Comparison of ENCODE assay signal across 8 mouse cellular contexts in the genomic region with DNA sequence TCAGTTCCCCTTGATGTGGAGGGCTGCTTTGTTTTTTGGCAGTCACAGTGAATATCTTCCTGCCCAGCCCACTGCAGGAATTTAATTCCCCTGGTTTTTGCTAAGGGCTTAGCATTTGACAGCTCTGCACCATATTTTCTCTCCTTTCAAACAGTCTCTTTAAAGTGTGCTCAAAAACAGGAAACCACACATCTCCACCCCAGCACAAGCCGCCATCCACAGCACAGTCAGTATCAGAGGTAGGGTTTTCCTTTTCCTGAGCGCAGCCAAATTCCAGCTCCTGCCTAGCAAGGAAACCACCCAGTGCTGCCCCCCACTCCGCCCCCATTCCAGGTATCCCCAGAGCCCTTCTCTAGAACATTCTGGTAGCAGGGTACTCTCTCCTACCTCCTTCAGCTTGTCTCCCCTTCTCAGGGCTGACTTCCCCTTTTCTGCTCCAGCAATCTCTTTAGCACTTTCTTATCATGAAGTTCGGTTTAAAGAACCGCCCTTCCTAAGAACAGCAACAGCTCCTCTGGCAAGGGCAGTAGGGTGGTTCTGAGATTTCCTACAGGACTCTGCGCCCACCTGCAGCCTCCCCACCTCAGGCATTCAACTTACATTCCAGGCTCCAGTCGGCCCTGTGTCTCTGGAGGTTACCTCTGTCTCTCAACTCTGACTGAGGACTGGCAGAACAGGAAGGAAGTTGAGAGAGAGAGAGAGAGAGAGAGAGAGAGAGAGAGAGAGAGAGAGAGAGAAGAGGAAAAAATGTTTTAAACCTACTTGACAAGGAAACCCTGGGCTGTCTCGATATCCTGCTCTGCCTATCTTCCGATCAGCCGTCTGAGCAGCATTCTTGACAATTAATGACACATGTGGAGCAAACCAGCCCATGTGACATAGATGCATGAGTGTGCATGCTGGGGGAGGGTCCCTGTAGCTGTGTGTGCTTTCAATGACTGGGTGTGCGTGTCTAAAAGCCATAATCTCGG. TPM values are rescaled to one million over a fixed set of nuclear protein-coding genes. Genes with fewer than 3 reads are reported as not detected.
DNase-seq lines count a peak whose midpoint lies in the region; ATAC-seq and TF ChIP-seq lines count a peak whose summit lies in the region.

Gene Arhgdib, minus strand, starts transcription at position 849 of the 971 bp plus-strand sequence.

- TF ChIP-seq RAD21 in CH12.LX (IDR thresholded peaks at IDR 0.05; ENCODE audit: low read depth, low read length), result no peak

- peaks cover 49% of the 10 kb centered on the region for H3K79me2 ChIP-seq in CH12.LX (replicated peaks; ENCODE audit: control insufficient read depth, extremely low read depth, insufficient read depth, poor library complexity, severe bottlenecking)

- H3K9me3 ChIP-seq in CH12.LX (replicated peaks; ENCODE audit: low read length), result no peaks in the 10 kb centered on the region
- no peaks in the 10 kb centered on the region for H3K9me3 ChIP-seq in embryonic facial prominence, embryonic 10.5 days
- no peaks in the 10 kb centered on the region for H3K9me3 ChIP-seq in heart, embryonic 15.5 days (replicated peaks)
- no peaks in the 10 kb centered on the region for H3K9me3 ChIP-seq in stomach, embryonic 14.5 days (ENCODE audit: control insufficient read depth, low read depth, low read length)

- TF ChIP-seq EP300 in CH12.LX (IDR thresholded peaks at IDR 0.05; ENCODE audit: low read length), result no peak; the same call in 1 of the 2 replicates

- peaks cover 6 to 10% of the 10 kb centered on the region in 2 experiments for H3K36me3 ChIP-seq in CH12.LX (replicated peaks in 1 of 2; ENCODE audit: control insufficient read depth in 1 of 2, insufficient read depth in 1 of 2, low read length in 1 of 2)
- H3K36me3 ChIP-seq in embryonic facial prominence, embryonic 10.5 days (replicated peaks), result no peaks in the 10 kb centered on the region
- H3K36me3 ChIP-seq in heart, embryonic 15.5 days, result no peaks in the 10 kb centered on the region
- H3K36me3 ChIP-seq in stomach, embryonic 14.5 days (ENCODE audit: control insufficient read depth, insufficient read depth, low read length), result no peaks in the 10 kb centered on the region

- H3K4me2 ChIP-seq in CH12.LX (ENCODE audit: insufficient read depth, low read depth, poor library complexity, severe bottlenecking), result peak within 1 kb of the TSS; percentile 66
- H3K4me2 ChIP-seq in heart, embryonic 15.5 days, result peak within 1 kb of the TSS; percentile 59
- 0 out of 2 replicates have a peak within 1 kb of the TSS, but pooled peaks have one; percentile 8 for H3K4me2 ChIP-seq in stomach, embryonic 14.5 days (replicated peaks; ENCODE audit: low read depth, low read length)

- peaks cover 11 to 45% of the 10 kb centered on the region in 2 experiments for H3K4me1 ChIP-seq in CH12.LX (ENCODE audit: control insufficient read depth in 1 of 2, insufficient read depth in 2 of 2)
- peaks cover 35% of the 10 kb centered on the region for H3K4me1 ChIP-seq in embryonic facial prominence, embryonic 10.5 days
- H3K4me1 ChIP-seq in heart, embryonic 15.5 days (replicated peaks), result peaks cover 27% of the 10 kb centered on the region
- peaks cover 16% of the 10 kb centered on the region for H3K4me1 ChIP-seq in stomach, embryonic 14.5 days (ENCODE audit: control insufficient read depth, insufficient read depth, low read length)

- no peaks in the 10 kb centered on the region for H3K27me3 ChIP-seq in CH12.LX (replicated peaks)
- H3K27me3 ChIP-seq in embryonic facial prominence, embryonic 10.5 days (replicated peaks; ENCODE audit: low read depth, poor library complexity, severe bottlenecking), result no peaks in the 10 kb centered on the region
- no peaks in the 10 kb centered on the region for H3K27me3 ChIP-seq in heart, embryonic 15.5 days
- H3K27me3 ChIP-seq in stomach, embryonic 14.5 days (ENCODE audit: control insufficient read depth, insufficient read depth, low read length), result no peaks in the 10 kb centered on the region

- H3K9ac ChIP-seq in CH12.LX (ENCODE audit: insufficient read depth, low read depth), result peak within 1 kb of the TSS; percentile 90
- peak within 1 kb of the TSS; percentile 44 for H3K9ac ChIP-seq in heart, embryonic 15.5 days
- H3K9ac ChIP-seq in stomach, embryonic 14.5 days (replicated peaks; ENCODE audit: low read depth, low read length), result no peak within 1 kb of the TSS; the same call in 1 of the 2 replicates

- DNase-seq in A20 (ENCODE audit: low read depth, low spot score) (peak; percentile 93), CH12.LX (ENCODE audit: extremely low read depth) (peak; percentile 77)
- peak; percentile 57 for DNase-seq in embryonic facial prominence, embryonic 10.5 days (ENCODE audit: low spot score)
- DNase-seq in kidney, postnatal 10 days, result peak; percentile 61
- no peak for DNase-seq in cerebellum, adult 9-10 months

- peak within 1 kb of the TSS; percentile 58 to 91 (median 70) for H3K4me3 ChIP-seq in CH12.LX (replicated peaks in 1 of 3; ENCODE audit: low read depth in 2 of 3, low read length in 2 of 3, poor library complexity in 1 of 3)
- peak within 1 kb of the TSS; percentile 23; the same call in 1 of the 2 replicates for H3K4me3 ChIP-seq in embryonic facial prominence, embryonic 10.5 days
- peak within 1 kb of the TSS; percentile 37 for H3K4me3 ChIP-seq in heart, embryonic 15.5 days
- no peak within 1 kb of the TSS for H3K4me3 ChIP-seq in stomach, embryonic 14.5 days (ENCODE audit: low read depth, low read length)

- peak; percentile 71 for TF ChIP-seq POLR2A in CH12.LX (IDR thresholded peaks at IDR 0.05; ENCODE audit: low read depth, low read length)

- TF ChIP-seq CTCF in CH12.LX (conservative IDR thresholded peaks at IDR 0.05 in 1 of 2, IDR thresholded peaks at IDR 0.05 in 1 of 2; ENCODE audit: low read depth in 2 of 2, low read length in 2 of 2), result no peak

- WGBS in embryonic facial prominence, embryonic 10.5 days, result 49% methylated on average over 12 of the region's 12 CpGs
- 18% methylated on average over 12 of the region's 12 CpGs for WGBS in heart, embryonic 15.5 days
- WGBS in stomach, embryonic 14.5 days, result 22% methylated on average over 12 of the region's 12 CpGs

- ATAC-seq in heart, embryonic 15.5 days (replicated peaks; ENCODE audit: insufficient number of reproducible peaks, insufficient read depth, low FRiP score, low read depth), result peak; percentile 41; the same call in 1 of the 2 replicates
- ATAC-seq in megakaryocyte, adult 5-6 weeks (ENCODE audit: poor library complexity, severe bottlenecking), result peak; percentile 33
- peak; percentile 47; the same call in 1 of the 2 replicates for ATAC-seq in stomach, embryonic 14.5 days (ENCODE audit: insufficient number of reproducible peaks, insufficient read depth, low FRiP score, low read depth)

- in situ Hi-C loops in CH12.LX (cut with MboI; ENCODE audit: low pct_ligation_motif_present, low pct_unique_long_range_greater_than_20kb, low sequenced_read_pairs), result no loop called here

- H3K27ac ChIP-seq in CH12.LX (ENCODE audit: insufficient read depth, low read depth), result peak within 1 kb of the TSS; percentile 94
- peak within 1 kb of the TSS; percentile 84 for H3K27ac ChIP-seq in embryonic facial prominence, embryonic 10.5 days (replicated peaks)
- H3K27ac ChIP-seq in heart, embryonic 15.5 days, result peak within 1 kb of the TSS; percentile 91
- peak within 1 kb of the TSS; percentile 83; the same call in 1 of the 2 replicates for H3K27ac ChIP-seq in stomach, embryonic 14.5 days (ENCODE audit: low read length)

- dilution Hi-C loops in CH12.LX (cut with MboI; ENCODE audit: extremely low pct_ligation_motif_present, extremely low pct_unique_long_range_greater_than_20kb, low sequenced_read_pairs), result no loop called here

TF ChIP-seq in CH12.LX, 34 proteins besides CTCF, POLR2A, EP300 and RAD21 (continues in another document):
- TF ChIP-seq IRF4 (IDR thresholded peaks at IDR 0.05; ENCODE audit: low read depth, low read length) (peak; percentile 43; the same call in 1 of the 2 replicates), E2F4 (IDR thresholded peaks at IDR 0.05; ENCODE audit: insufficient replicate concordance, low read depth, low read length) (no peak), HCFC1 (IDR thresholded peaks at IDR 0.05; ENCODE audit: low read depth, low read length) (peak; percentile 65), NELFE (IDR thresholded peaks at IDR 0.05; ENCODE audit: low read depth, low read length) (peak; percentile 71), TBP (conservative IDR thresholded peaks at IDR 0.05; ENCODE audit: low read depth, low read length) (peak; percentile 78), ZNF384 (IDR thresholded peaks at IDR 0.05; ENCODE audit: low read depth, low read length) (0 out of 2 replicates have a peak, but pooled peaks have one; percentile 22), MEF2A (IDR thresholded peaks at IDR 0.05; ENCODE audit: borderline replicate concordance, low read depth, low read length) (peak; percentile 48; the same call in 1 of the 2 replicates), NRF1 (IDR thresholded peaks at IDR 0.05; ENCODE audit: low read depth, low read length) (no peak), MAFK (IDR thresholded peaks at IDR 0.05; ENCODE audit: insufficient replicate concordance, low read length) (no peak), MXI1 (IDR thresholded peaks at IDR 0.05; ENCODE audit: low read depth, low read length) (peak; percentile 86), MAX (IDR thresholded peaks at IDR 0.05; ENCODE audit: low read length) (peak; percentile 88), CHD2 (IDR thresholded peaks at IDR 0.05; ENCODE audit: low read length) (peak; percentile 63; the same call in 1 of the 2 replicates), SMC3 (IDR thresholded peaks at IDR 0.05; ENCODE audit: low read depth, low read length) (no peak), PAX5 (IDR thresholded peaks at IDR 0.05; ENCODE audit: low read length) (no peak), ELF1 (IDR thresholded peaks at IDR 0.05; ENCODE audit: low read depth, low read length) (peak; percentile 63), ZC3H11A (IDR thresholded peaks at IDR 0.05; ENCODE audit: low read depth, low read length) (no peak), USF1 (IDR thresholded peaks at IDR 0.05; ENCODE audit: low read depth, low read length) (peak; percentile 37; the same call in 1 of the 2 replicates), MYC (IDR thresholded peaks at IDR 0.05; ENCODE audit: low read depth, low read length) (peak; percentile 89), KAT2A (IDR thresholded peaks at IDR 0.05; ENCODE audit: insufficient replicate concordance, low read length) (no peak), ZMIZ1 (IDR thresholded peaks at IDR 0.05; ENCODE audit: low read depth, low read length) (peak; percentile 68)

RNA-seq across cellular contexts. Expression of gene Arhgdib, which starts in this region (rescaled TPM):
- total RNA-seq in CH12.LX (2012; rRNA removed), result 348 and 355 TPM in 2 replicates
- total RNA-seq in CH12.LX (2014; rRNA removed), result 297 and 321 TPM in 2 replicates
- polyA plus RNA-seq in CH12.LX (2012; ENCODE audit: insufficient read length, low read depth), result 1,134 and 1,150 TPM in 2 replicates
- polyA plus RNA-seq in embryonic facial prominence, embryonic 10.5 days (2016; fragmentation: Nextera tagmentation; extraction: Ambion mirVana), result 32.1 and 39.3 TPM in 2 replicates
- 75.6 and 126 TPM in 2 replicates for polyA plus RNA-seq in heart, embryonic 15.5 days (2015; fragmentation: Nextera tagmentation; extraction: Ambion mirVana)
- total RNA-seq in megakaryocyte, adult 5-6 weeks (2015), result 3,528 and 3,668 TPM in 2 replicates
- total RNA-seq in megakaryocyte, adult 5-6 weeks (2017), result 1,567 and 1,601 TPM in 2 replicates
- polyA plus RNA-seq in stomach, embryonic 14.5 days (2014; fragmentation: Nextera tagmentation; extraction: Ambion mirVana), result 53.3 and 58.0 TPM in 2 replicates

Comparison
In these comparisons a context has a peak if more than half of its experiments do, and no peak if none do; other contexts are left out.
1. RNA of gene Arhgdib (total RNA-seq): 1,567 to 3,668 TPM in megakaryocyte, adult 5-6 weeks; 297 to 355 TPM in CH12.LX; every median in the first group is over 4 times any median in the second.
2. H3K4me2 ChIP-seq: peak in every context shown above with its lines; median percentile 66 in CH12.LX; 59 in heart, embryonic 15.5 days; 8 in stomach, embryonic 14.5 days.
3. Peak in every context shown above with its lines, with median percentiles within 50 percentile points of each other: H3K27ac ChIP-seq and ATAC-seq.